Mouse (Mus musculus) megakaryocyte, adult 5-6 weeks (primary cell): ENCODE data around the gene Dmrt1. TPM values are rescaled to one million over a fixed set of nuclear protein-coding genes. Genes with fewer than 3 reads are reported as not detected.
"Not testable (repeated sequence)": the region's sequence is repeated elsewhere in the genome, so short reads cannot be mapped to it uniquely, and the experiment has no call there.

ENCODE experiments used
- ATAC-seq: 2 replicates; pipeline ENCODE4 v1.8.0; 2016; ENCODE audit warnings: mild to moderate bottlenecking, inconsistent platforms; ENCODE audit not compliant: poor library complexity, severe bottlenecking
- total RNA-seq, 2 experiments: library from RNA; stranded (forward) in 1 of 2; stranded (reverse) in 1 of 2; fragments of 153-499, 151-499 nt in 1 of 2; fragments of 221-1000, 200-1000 nt in 1 of 2; gene quantifications; 2 replicates each; pipeline versions ENCODE4 v1.2.3 to v1.2.4; 2015 to 2017

Gene Dmrt1
- total RNA-seq (2015) (not detected in 2 replicates), total RNA-seq (2017) (not detected in 2 replicates)

GRCm38 (mm10) chr19:25505360-25506196, at the start of gene Dmrt1:
TSS of gene Dmrt1 (plus strand) at chr19:25505618.
- no peak for ATAC-seq

- ATAC-seq: no peak
These were observed 44.7 kb upstream of the Dmrt1 start for GRCm38 (mm10) chr19:25460760-25461159.

- no peak for ATAC-seq
These were observed 43.7 kb upstream of the Dmrt1 start for GRCm38 (mm10) chr19:25461553-25462320.

- ATAC-seq: not testable (repeated sequence)
These were observed 29.6 kb upstream of the Dmrt1 start for GRCm38 (mm10) chr19:25475806-25476205.

GRCm38 (mm10) chr19:25479152-25479669, 26.2 kb upstream of the Dmrt1 start:
- ATAC-seq: no peak

GRCm38 (mm10) chr19:25480820-25481219, 24.6 kb upstream of the Dmrt1 start:
- ATAC-seq: no peak

GRCm38 (mm10) chr19:25486561-25486960, 18.9 kb upstream of the Dmrt1 start:
- ATAC-seq: no peak

- no peak for ATAC-seq
These were observed 18.1 kb upstream of the Dmrt1 start for GRCm38 (mm10) chr19:25487350-25487749.

GRCm38 (mm10) chr19:25488546-25488945, 16.9 kb upstream of the Dmrt1 start:
- no peak for ATAC-seq

GRCm38 (mm10) chr19:25489546-25489945, 15.9 kb upstream of the Dmrt1 start:
- no peak for ATAC-seq

- ATAC-seq: no peak
These were observed 8.0 kb upstream of the Dmrt1 start for GRCm38 (mm10) chr19:25497434-25497833.

- ATAC-seq: no peak
These were observed 540 bp upstream of the Dmrt1 start for GRCm38 (mm10) chr19:25504878-25505277.

- no peak for ATAC-seq
These were observed 1.2 kb downstream of the Dmrt1 start for GRCm38 (mm10) chr19:25506616-25507015.

GRCm38 (mm10) chr19:25514986-25515530, 9.6 kb downstream of the Dmrt1 start:
- no peak for ATAC-seq

- ATAC-seq: no peak
These were observed 18.7 kb downstream of the Dmrt1 start for GRCm38 (mm10) chr19:25524156-25524555.

GRCm38 (mm10) chr19:25525726-25526125, 20.3 kb downstream of the Dmrt1 start:
- no peak for ATAC-seq

- no peak for ATAC-seq
These were observed 24.3 kb downstream of the Dmrt1 start for GRCm38 (mm10) chr19:25529673-25530072.

- ATAC-seq: 0 out of 2 replicates have a peak, but pooled peaks have one; percentile 43
These were observed 40.4 kb downstream of the Dmrt1 start for GRCm38 (mm10) chr19:25545714-25546340.

- ATAC-seq: no peak
These were observed 41.7 kb downstream of the Dmrt1 start for GRCm38 (mm10) chr19:25547086-25547643.

GRCm38 (mm10) chr19:25550346-25550745, 44.9 kb downstream of the Dmrt1 start:
- no peak for ATAC-seq
